Mouse (Mus musculus) layer of hippocampus, postnatal 25 days (tissue): ENCODE measurements around the gene Tmem176b. TPM values are rescaled to one million over a fixed set of nuclear protein-coding genes. Genes with fewer than 3 reads are reported as not detected.
"Not testable (repeated sequence)": the region's sequence is repeated elsewhere in the genome, so short reads cannot be mapped to it uniquely, and the experiment has no call there.

Experiments used
- DNase-seq, 2 experiments: peaks; one replicate each; pipeline ENCODE4 v3.0.0; 2022; ENCODE audit warnings: mixed read lengths in 2 of 2, low spot score in 1 of 2; ENCODE audit errors: extremely low spot score in 1 of 2
- total RNA-seq, 2 experiments: library from RNA; stranded (reverse); gene quantifications; 2 replicates each; pipeline ENCODE4 v1.2.3; 2021

The Tmem176b gene
- 10 to 100 TPM; 54.9 to 64.9 TPM for total RNA-seq

DNA sequence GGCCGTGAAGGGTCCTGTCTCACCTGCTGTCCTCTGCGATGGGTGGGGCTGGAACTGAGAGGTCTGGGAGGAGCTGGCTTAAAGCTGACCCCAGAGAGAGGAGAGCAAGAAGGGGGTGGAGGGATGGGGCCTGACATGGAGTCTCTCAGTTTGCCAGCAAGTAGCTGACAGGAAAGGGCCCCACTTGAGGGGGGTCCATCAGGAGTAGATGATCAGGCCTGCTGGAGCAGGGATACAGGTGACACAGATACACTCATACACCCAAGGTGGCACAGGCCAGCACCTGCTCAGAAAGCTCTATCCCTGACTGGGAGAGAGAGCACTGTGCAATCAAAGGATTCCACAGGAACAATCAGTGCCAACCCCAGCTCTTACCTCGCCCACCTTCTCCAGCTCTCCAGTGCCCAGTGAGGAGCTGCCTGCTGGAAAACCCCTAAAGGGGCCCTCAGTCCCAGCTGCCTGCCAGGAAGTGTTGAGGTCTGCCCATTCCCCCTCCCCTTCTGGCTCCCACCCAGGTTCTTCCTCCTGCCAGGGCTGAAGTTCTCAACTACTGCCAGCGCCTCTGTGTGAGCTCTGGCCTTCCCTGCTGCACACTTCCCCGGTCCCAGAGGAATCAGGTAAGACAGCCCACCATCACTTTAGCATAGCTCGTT, at the start of gene Tmem176b:
Tmem176b (minus strand) TSS at position 524 of the 653 bp plus-strand sequence.
- DNase-seq: peak; percentile 50 to 74

DNA sequence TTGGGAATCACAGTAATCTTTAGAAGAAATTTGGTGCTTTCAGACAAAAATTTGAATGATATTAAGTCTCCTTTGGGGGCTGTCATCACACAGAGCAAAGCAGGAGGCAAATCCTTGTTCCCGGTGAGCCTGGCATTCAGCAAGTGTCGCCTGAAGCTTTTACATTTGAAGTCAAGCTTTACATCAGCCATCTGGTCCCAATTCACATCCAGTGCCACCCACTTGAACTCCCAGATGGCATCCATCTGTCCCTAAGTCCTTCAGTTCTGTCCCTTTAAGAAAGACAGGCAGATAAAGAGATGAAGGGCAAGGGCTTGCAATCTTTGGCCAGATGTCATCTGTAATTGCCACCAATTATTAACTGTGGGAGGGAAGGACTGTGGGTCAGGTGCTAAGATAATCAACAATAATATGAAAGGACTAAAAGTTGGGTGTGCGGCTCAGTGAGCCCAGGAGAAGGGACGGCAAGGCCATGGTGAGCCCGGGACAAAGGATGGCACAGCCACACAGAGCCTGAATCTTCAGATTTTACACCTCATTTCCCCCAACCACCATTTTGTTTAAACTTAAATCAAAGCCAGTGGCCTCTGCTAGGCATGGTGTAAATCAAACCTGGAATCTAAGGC, 35.3 kb upstream of the Tmem176b start:
- no peak for DNase-seq

DNA sequence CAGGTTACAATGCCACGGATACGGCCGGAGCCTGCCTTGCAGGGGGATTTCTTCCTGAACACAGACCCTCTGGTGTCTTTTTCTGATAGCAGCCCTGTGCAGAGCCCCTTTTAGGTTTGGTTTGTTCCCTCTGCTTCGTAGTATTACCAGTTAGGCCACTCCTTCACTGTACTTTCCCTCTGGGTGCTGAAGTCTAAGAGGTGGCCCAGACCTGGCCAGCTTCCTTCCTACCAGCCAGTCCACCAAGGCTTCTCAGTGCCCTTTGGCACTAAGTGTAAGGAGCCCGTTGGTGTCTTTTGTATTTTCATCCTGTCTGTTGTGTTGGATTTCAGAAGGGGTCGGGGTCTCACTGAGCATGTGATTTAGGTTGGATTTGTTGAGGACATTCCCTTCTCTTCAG, 34.2 kb upstream of the Tmem176b start:
- no peak for DNase-seq

GRCm38 (mm10) chr6:48874576-48874975, 33.3 kb upstream of the Tmem176b start:
- DNase-seq: no peak

DNA sequence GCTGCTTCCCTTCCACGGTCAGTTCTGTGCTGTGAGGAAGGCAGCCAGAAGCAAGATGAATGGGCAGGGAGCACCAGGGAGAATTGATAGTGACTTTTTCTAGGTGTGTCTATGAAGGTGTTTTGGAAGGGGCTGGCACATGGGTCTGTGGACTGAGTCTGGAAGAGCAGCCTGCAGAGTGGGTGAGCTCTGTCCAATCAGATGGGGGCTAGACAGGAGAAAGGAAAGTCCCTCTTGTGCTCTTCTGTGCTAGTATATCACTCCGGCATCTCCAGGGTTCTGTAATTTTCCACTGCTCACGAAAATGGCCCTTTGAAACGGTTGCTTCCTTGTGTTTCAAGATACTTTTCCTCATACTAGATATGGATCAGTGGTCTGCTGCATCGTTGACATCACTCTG, 31.3 kb upstream of the Tmem176b start, which contains the start of gene Aoc1:
Aoc1 (plus strand) TSS at position 301 of the 400 bp plus-strand sequence.
- DNase-seq: no peak

DNA sequence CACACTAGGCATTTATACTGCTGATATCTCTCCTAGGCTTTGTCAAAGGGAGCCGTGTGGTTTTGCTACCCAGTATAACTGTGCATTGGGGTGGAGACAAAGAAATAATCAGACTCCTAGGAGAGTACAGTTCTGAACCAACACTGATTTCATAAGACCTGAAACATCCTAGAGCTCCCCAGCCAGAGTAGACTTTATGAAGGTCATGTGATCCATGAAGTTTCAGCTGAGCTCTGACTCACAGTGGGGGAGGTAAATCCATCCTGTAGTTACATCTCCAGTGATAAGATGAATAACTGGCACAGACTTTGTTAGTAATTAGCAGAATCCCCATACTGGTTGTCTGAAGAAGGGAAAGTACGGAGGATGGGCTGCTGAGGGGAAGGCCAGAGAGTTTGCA, 28.5 kb upstream of the Tmem176b start:
- DNase-seq: no peak

GRCm38 (mm10) chr6:48867158-48867557, 25.9 kb upstream of the Tmem176b start:
- no peak for DNase-seq

DNA sequence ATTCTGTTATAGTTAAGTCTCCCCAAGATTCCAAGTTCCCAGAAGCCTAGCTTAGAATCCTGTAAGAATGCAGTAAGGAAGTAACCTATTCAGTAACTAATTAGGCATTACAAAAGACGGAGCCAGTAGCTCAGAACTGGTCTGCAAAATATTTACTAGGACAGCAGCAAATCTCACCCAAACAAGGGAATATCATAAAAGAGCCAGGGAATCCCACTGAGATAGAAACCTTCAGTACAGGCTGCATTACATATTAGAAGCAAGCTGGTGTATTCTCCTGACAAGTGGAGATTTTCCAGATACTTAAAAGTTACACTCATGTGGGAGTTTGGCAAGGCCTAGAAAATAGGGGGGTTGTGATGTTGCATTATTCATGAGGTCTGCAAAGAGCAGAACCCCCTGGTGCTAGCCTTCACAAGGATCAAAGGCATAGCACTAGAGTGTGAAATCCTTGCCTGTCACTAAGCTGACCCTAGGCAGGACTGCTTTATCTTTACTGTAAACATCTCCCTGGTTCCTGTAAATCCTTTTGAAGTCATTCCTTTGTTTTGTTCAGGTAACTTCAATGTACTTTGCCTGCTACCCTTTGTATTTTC, 25.2 kb upstream of the Tmem176b start:
- not testable (repeated sequence) for DNase-seq

DNA sequence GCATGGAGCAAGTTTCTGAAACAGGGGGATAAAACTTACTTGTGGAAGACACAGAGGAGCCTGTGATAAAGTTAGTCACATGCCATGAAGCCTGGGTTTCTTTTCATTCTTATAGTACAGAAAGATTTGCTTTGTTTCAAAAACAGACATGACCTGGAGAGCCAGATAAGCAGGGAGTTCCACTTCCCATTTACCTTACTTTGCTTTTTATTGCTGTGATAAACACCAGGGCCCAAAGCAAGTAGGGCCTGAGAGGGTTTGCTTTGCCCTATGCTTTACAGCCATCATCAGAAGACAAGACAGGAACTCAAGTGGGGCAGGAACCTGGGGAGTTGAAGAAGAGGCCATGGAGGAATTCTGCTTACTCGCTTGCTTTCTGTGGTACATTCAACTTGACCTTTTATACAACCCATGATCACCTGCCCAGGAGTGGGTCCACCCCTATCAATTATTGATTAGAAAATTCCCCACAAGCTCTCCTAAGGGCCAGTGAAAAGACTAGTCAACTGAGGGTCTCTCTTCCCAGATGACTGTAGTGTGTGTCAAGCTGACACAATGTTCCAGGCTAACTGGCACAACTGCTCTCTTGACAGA, 24.0 kb upstream of the Tmem176b start:
- no peak for DNase-seq

- DNase-seq: no peak
Measured at GRCm38 (mm10) chr6:48864723-48865122, 23.4 kb upstream of the Tmem176b start.

- no peak for DNase-seq
Measured at GRCm38 (mm10) chr6:48864181-48864580, 22.9 kb upstream of the Tmem176b start.

DNA sequence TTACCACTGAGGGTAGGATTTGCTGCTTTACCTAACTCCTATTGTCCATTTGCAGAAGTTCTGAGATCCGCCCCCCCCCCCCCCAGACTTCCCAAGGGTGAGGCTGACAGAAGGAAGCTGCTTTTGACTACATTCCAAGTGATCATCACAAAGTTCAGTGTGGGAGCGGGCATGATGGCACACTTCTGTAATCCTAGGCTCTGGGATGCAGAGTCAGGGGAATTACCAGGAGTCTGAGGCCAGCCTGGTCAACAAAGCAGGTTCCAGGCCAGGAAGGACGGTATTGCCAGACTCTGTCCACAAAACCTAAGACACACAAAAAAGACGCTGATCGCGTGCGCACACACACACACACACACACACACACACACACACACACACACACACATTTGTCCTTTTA, 22.2 kb upstream of the Tmem176b start:
- no peak for DNase-seq

GRCm38 (mm10) chr6:48862816-48863215, 21.5 kb upstream of the Tmem176b start:
- no peak for DNase-seq

- DNase-seq: no peak
Measured at GRCm38 (mm10) chr6:48861616-48862280, 20.5 kb upstream of the Tmem176b start.

DNA sequence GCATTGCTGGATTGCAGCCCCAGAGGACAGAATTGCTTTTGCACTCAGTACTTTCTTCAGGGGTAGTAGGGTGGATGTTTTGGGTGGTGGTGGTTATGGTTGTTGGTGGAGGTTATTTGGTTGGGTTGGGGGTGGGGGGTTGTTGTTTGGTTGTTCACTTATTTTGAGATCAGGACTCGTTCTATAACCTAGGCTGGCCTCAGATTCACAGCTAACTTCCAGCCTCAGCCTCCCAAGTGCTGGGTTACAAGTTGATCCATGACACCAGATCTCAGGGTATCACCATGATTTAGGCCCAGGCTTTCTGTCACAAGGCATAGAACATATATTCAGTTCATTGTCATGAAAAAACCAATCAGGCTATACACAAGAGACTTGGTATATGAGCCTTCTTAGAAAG, 19.6 kb upstream of the Tmem176b start:
- DNase-seq: no peak

DNA sequence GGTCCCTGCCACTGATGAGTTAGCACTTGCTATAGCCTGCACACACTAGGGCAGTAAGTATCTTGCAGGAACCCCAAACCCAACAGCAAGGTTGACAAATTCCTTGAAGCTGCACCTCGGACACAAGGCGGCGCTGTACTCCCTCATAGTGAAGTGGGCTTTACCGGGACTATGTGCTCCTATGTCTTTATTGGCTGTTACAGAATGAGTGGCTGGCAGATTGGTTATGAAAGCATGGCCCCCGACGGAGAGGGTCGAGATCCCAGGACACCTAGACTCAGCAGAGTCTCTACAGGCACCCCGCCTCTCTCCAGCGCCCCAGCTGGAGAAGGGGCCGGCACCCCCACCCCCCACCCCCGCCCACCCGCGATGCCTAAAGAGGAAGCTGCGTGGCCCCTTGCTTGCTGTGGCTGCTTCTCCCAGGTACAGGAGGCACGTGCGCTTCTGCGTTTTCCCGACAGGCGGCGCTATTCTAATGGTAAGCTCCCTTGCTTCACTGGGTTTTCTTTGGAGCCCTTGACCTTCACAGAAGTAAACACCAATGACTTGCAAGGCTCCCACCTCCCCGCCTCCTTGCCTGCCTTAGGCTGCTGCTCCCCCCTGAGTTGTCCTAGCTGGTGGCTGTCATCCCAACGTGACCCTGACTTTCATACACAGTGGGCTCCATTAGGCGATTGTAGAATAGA, 19.0 kb upstream of the Tmem176b start:
- peak in 1 of 2 experiments; percentile 69 for DNase-seq

GRCm38 (mm10) chr6:48857613-48858302, 16.5 kb upstream of the Tmem176b start:
- no peak for DNase-seq

DNA sequence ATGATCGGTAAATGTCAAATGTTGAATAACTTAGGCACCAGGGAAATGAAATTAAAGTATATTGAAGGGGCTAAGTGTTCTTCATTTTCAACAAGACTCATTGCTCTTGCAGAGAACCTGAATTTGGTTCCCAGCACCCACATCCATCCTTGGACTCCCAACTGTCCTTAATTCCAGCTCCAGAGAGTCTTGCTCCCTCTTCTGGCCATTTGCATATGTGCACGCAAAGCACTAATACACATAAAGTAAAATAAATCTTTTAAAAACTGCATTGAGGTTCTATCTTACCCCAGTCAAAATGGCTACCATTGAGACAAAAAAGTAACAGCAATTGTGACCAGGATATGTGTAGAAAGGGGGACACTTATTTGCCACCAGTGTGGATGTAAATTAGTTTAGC, 12.9 kb upstream of the Tmem176b start:
- DNase-seq: no peak

DNA sequence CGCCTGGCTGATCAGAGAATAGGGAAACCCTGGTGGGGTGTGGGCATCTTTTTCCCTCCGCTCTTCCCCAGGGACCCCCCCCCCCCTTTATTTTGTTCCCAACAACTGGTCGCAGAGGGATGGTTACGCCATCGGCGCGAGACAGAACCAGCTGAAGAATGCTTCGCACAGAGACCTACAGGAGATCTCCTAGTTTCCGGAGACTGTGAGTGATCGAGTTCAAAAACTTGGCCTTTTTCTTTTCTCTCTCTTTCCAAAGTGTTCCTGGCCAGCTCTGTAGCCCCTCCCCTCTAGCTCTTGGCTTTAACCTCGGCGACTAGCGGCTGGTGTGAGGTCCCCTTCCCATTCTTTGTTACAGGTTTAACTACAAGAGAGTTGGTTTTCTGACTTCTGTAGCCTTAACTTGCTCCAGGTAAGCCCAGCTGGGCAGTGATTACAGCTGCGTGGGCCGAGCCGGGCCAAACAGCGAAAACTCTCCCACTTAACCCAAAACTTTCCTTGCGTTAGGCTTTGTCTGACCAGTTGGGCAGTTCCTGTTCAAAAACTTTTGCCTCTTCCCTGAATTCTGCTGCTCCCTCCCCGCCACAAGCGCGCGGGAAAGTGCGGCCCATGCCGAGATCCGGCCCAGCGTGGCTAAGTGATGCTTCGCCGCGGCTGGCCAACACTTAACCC, 10.7 kb upstream of the Tmem176b start:
- DNase-seq: no peak
